Mouse (Mus musculus) heart, adult 2 months (tissue): ENCODE measurements around the gene Stat5b. TPM values are rescaled to one million over a fixed set of nuclear protein-coding genes. Genes with fewer than 3 reads are reported as not detected.

ENCODE experiments used
- DNase-seq, 2 experiments: peaks; one replicate each; pipeline ENCODE4 v3.0.0; 2021
- H3K27ac ChIP-seq: fragments of 200-600 bp; 2 replicates; pipeline ENCODE4 v1.8.1; 2022
- H3K27me3 ChIP-seq: fragments of 200-500 bp; 2 replicates; pipeline ENCODE4 v1.6.1; 2012; ENCODE audit warnings: mild to moderate bottlenecking, low read length, inconsistent platforms, mixed read lengths; ENCODE audit not compliant: control insufficient read depth, insufficient read depth
- H3K36me3 ChIP-seq: fragments of 200-500 bp; 2 replicates; pipeline ENCODE4 v1.6.1; 2012; ENCODE audit warnings: low read length, inconsistent platforms; ENCODE audit not compliant: control insufficient read depth, insufficient read depth
- H3K4me1 ChIP-seq: fragments of 200-500 bp; 2 replicates; pipeline ENCODE4 v1.6.1; 2011; ENCODE audit warnings: low read length; ENCODE audit not compliant: control insufficient read depth, insufficient read depth
- H3K4me3 ChIP-seq: fragments of 200-600 bp; 2 replicates; pipeline ENCODE4 v1.8.1; 2022
- H3K79me2 ChIP-seq: fragments of 200-500 bp; replicated peaks from 2 replicates; pipeline ENCODE4 v1.6.1; 2012; ENCODE audit warnings: mild to moderate bottlenecking, inconsistent platforms, low read length, moderate library complexity, mixed read lengths; ENCODE audit not compliant: control insufficient read depth, insufficient read depth
- H3K9ac ChIP-seq: fragments of 200-500 bp; 2 replicates; pipeline ENCODE4 v1.6.1; 2012; ENCODE audit warnings: low read depth, mild to moderate bottlenecking, control low read depth, inconsistent platforms, low read length, mixed read lengths
- CTCF ChIP-seq: fragments of 200-600 bp; IDR thresholded peaks from 2 replicates; pipeline ENCODE4 v1.8.1; 2022; ENCODE audit warnings: antibody characterized with exemption, mild to moderate bottlenecking, moderate library complexity
- EP300 ChIP-seq: fragments of 200-500 bp; IDR thresholded peaks from 2 replicates; pipeline ENCODE4 v1.6.1; 2011; ENCODE audit warnings: low read depth, low read length, control low read depth; ENCODE audit not compliant: insufficient read depth
- POLR2A ChIP-seq: fragments of 200-500 bp; IDR thresholded peaks from 2 replicates; pipeline ENCODE4 v1.6.1; 2011; ENCODE audit warnings: mild to moderate bottlenecking, low read depth, low read length, control low read depth; ENCODE audit not compliant: insufficient read depth
- WGBS: fragments of 180-500 bp; shearing (Covaris S2); methylation state at CpG from one replicate; pipeline ENCODE4 v1.1.7; 2018; 5-methylcytosine and 5-hydroxymethylcytosine counted together
- intact Hi-C: fragments of 180-260 bp; cut with DNase I; formaldehyde crosslinking; loops from one replicate; pipeline ENCODE4 v1.15.1; 2025
- polyA plus RNA-seq: library from polyadenylated mRNA; depleted of rRNA; stranded (reverse); fragments of >200 nt; gene quantifications from 2 replicates; pipeline ENCODE4 v1.2.3, GENCODE M21; 2012
- total RNA-seq, 2 experiments: library from RNA; stranded (reverse); gene quantifications; 2 replicates each; pipeline ENCODE4 v1.2.3; 2021

Stat5b gene
- total and polyA plus RNA-seq, 3 experiments, result 35.4 to 65.2 (median 58.6) TPM

DNA sequence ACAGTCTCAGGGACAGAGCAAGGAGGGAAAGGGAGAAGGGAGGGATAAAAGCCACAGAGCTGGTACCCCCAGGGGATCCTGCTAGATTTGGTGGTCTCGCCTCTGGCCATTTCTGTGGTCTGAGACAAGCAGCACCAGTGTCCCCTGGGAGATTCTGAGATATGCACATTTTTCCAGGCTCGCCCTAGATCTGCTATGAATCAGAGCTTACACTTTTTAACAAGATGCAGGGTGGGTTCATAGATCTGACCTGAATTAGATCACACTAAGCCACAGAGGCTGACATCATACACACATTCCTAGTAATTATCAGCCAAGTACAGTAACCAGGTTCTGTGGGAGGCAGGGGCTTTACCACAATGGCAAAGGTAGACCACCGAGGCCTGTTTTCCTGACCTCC, 60.8 kb downstream of the Stat5b start:
- no peak for DNase-seq
- H3K27me3 ChIP-seq, result no peaks in the 10 kb centered on the region
- intact Hi-C loops, result loop anchor here (2.0 kb wide), 1 partner anchor 25 kb away; no protein-coding TSS in a partner anchor
- TF ChIP-seq POLR2A, result no peak
- TF ChIP-seq CTCF, result no peak
- peaks cover 8% of the 10 kb centered on the region for H3K36me3 ChIP-seq
- no peak overlapping the region for H3K9ac ChIP-seq
- no peak overlapping the region for H3K4me3 ChIP-seq
- H3K79me2 ChIP-seq, result no peaks in the 10 kb centered on the region
- H3K4me1 ChIP-seq, result peaks cover 4% of the 10 kb centered on the region
- WGBS, result 86% methylated on average over 3 of the region's 3 CpGs
- H3K27ac ChIP-seq, result no peak overlapping the region; the same call in 1 of the 2 replicates

DNA sequence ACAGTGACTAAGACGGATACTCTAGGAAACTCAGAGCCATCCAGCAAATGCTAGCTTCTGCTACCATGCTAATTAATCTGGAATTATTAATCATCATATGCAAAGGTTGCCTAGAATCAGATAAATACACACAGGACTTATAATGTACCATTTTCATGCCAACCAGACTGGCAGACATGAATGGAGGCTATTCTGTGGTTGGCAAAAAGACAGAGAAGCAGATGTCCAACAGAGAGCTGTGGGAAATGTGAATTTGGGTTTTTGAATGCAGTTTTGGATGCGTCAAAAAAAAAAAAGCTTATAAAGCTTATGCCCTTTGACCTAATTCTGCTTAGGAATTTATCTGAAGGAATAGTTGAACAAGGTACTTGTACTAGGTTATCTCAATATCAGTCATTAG, 64.8 kb downstream of the Stat5b start:
- no peak overlapping the region for H3K4me3 ChIP-seq
- no peaks in the 10 kb centered on the region for H3K27me3 ChIP-seq
- peaks cover 3% of the 10 kb centered on the region for H3K4me1 ChIP-seq
- no peak for DNase-seq
- WGBS, result 92% methylated on average over 2 of the region's 2 CpGs
- H3K79me2 ChIP-seq, result no peaks in the 10 kb centered on the region
- intact Hi-C loops, result no loop called here
- peaks cover 6% of the 10 kb centered on the region for H3K36me3 ChIP-seq
- H3K9ac ChIP-seq, result no peak overlapping the region
- no peak overlapping the region for H3K27ac ChIP-seq
- TF ChIP-seq POLR2A, result no peak
- no peak for TF ChIP-seq EP300
- TF ChIP-seq CTCF, result no peak

DNA sequence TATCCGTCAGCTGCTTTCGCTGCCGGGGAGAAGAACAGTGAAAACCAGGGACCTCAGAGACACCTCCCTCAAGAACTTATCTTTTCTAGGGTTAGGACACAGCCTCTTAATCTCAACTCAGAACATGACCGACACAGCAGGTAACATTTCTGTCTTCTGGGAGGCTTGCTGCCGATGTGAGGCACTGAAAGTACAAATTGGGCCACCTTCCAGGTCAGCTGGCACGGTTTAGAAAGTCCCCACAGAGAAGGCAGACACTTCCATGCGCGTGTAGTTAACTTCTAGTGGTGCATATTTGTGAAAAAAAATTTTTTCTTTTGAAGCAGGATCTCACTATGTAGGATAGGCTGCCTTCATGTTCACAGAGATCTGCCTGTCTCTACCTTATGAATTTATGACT, 66.2 kb downstream of the Stat5b start:
- TF ChIP-seq CTCF (no peak), EP300 (no peak), POLR2A (no peak)
- Histone ChIP-seq H3K4me3 (no peak overlapping the region), H3K27me3 (no peaks in the 10 kb centered on the region), H3K9ac (no peak overlapping the region), H3K79me2 (no peaks in the 10 kb centered on the region), H3K27ac (no peak overlapping the region), H3K36me3 (peaks cover 2% of the 10 kb centered on the region), H3K4me1 (peaks cover 2% of the 10 kb centered on the region)
- no peak for DNase-seq
- intact Hi-C loops, result no loop called here
- 69% methylated on average over 8 of the region's 8 CpGs for WGBS

DNA sequence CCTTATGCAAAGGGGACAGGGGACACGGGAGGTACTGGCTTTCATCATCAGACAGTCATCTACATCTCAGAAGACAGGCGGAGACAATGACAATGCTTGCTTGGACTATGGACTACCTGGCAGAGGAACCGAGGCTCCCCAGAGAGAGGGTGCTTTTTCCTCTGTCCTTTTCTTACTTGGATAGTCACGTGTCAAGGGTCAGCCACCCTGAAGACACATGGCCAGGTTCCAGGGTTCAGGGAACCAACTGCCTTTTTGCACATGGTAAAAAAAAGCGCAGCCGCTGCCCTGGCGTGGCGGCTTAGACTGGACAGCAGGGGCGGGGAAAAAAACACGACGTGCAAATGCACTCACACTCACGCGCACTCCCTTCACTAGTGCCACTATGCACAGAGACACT, 68.0 kb downstream of the Stat5b start:
- no peak for TF ChIP-seq CTCF
- TF ChIP-seq EP300, result no peak
- TF ChIP-seq POLR2A, result no peak
- no peak for DNase-seq
- intact Hi-C loops, result no loop called here
- Histone ChIP-seq H3K4me3 (no peak overlapping the region), H3K36me3 (peaks cover 2% of the 10 kb centered on the region), H3K9ac (no peak overlapping the region), H3K4me1 (peaks cover 2% of the 10 kb centered on the region), H3K27ac (no peak overlapping the region), H3K79me2 (no peaks in the 10 kb centered on the region), H3K27me3 (no peaks in the 10 kb centered on the region)
- 78% methylated on average over 13 of the region's 13 CpGs for WGBS

DNA sequence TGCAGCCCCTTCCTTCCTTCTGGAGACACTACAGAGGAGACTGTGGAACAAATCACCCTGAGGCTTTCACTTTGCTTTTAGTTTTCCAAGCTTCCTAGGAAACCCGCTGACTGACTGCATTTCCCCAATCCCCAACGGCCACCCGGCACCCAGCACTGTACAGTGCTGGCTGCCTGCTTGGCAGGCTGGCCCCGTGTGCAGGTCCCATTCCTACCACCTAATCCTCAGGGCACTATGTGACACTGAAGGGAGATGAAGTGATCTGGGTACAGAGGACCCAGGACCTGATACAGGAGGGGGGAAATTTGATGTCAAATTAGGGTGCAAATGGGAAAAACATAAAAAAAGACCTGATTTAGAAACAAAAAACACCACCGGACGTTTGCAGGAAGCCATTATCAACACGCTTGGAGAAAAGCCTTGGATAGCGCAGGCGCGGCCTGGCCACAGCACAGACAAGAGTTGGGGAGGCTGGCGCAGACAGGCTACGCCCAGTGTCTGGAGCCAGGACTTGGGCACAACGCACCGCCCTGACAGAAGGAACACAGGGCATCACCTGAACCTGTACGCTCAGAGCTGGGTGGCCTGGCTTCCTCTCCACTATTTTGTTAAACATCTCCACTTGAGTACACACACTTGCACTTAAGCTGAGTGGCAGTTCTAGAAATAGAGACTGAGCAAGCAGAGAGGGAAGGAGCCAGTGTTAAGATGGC, 68.6 kb downstream of the Stat5b start:
- Histone ChIP-seq H3K9ac (no peak overlapping the region), H3K36me3 (peaks cover 2% of the 10 kb centered on the region), H3K79me2 (no peaks in the 10 kb centered on the region), H3K4me3 (no peak overlapping the region), H3K27me3 (no peaks in the 10 kb centered on the region), H3K27ac (no peak overlapping the region), H3K4me1 (peaks cover 2% of the 10 kb centered on the region)
- intact Hi-C loops, result no loop called here
- peak in 1 of 2 experiments; percentile 39 for DNase-seq
- TF ChIP-seq EP300 (no peak), POLR2A (no peak), CTCF (no peak)
- WGBS, result 55% methylated on average over 15 of the region's 15 CpGs

DNA sequence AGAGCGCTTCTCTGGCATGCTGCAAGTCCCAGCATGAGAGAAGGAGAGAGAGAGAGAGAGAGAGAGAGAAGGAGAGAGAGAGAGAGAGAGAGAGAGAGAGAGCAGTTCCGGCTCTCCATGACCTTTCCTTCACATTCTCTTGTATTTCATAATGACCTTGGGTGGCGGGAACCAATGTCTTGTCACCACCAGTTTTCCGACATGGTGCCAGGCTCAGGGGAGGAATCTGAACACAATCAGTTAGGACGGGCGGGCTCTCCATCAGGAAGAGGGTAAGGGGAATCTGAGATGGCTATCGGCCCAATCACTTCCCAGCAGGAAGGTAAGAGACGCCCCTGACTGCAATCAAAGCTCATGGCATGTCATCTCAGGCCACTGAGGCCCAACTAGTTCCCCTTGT, 70.3 kb downstream of the Stat5b start:
- intact Hi-C loops, result no loop called here
- no peak overlapping the region for H3K9ac ChIP-seq
- H3K79me2 ChIP-seq, result no peaks in the 10 kb centered on the region
- H3K4me1 ChIP-seq, result peaks cover 2% of the 10 kb centered on the region
- no peak overlapping the region for H3K4me3 ChIP-seq
- H3K27ac ChIP-seq, result no peak overlapping the region
- no peak for DNase-seq
- no peak for TF ChIP-seq CTCF
- TF ChIP-seq EP300, result no peak
- TF ChIP-seq POLR2A, result no peak
- no peaks in the 10 kb centered on the region for H3K27me3 ChIP-seq
- H3K36me3 ChIP-seq, result no peaks in the 10 kb centered on the region
- WGBS, result 77% methylated on average over 8 of the region's 8 CpGs
